Mouse (Mus musculus) subcutaneous adipose tissue, adult 2 months (tissue): Measurements from ENCODE around the gene AV320801. TPM values are rescaled to one million over a fixed set of nuclear protein-coding genes. Genes with fewer than 3 reads are reported as not detected.

Experiments
- polyA plus RNA-seq: library from polyadenylated mRNA; depleted of rRNA; stranded (reverse); fragments of >200 nt; gene quantifications from 2 replicates; pipeline ENCODE4 v1.2.3, GENCODE M21; 2012; ENCODE audit warnings: low replicate concordance; rRNA removed

Gene AV320801
- not detected in 2 replicates for polyA plus RNA-seq

GRCm38 (mm10) chrX:135494288-135494687, at the start of gene AV320801:
AV320801 (plus strand) TSS chrX:135494588.

Other genes starting within 250 kb of the AV320801 start
- not detected in 2 replicates for gene Pramel3, start 192.3 kb upstream of the AV320801 start, polyA plus RNA-seq
- gene Gm5128, start 121.3 kb upstream of the AV320801 start, polyA plus RNA-seq = not detected in 2 replicates
- gene Gm7903, start 60.8 kb upstream of the AV320801 start, polyA plus RNA-seq = not detected in 2 replicates
- not detected in 2 replicates for gene Nxf7, start 104.2 kb downstream of the AV320801 start, polyA plus RNA-seq
- gene Prame, start 133.1 kb downstream of the AV320801 start, polyA plus RNA-seq = not detected in 2 replicates
- gene Tcp11x2, start 199.2 kb downstream of the AV320801 start, polyA plus RNA-seq = not detected in 2 replicates
- not detected in 2 replicates for gene Tmsb15a, start 230.7 kb downstream of the AV320801 start, polyA plus RNA-seq
- 2.1 and 2.5 TPM in 2 replicates for gene Armcx5, start 248.1 kb downstream of the AV320801 start, polyA plus RNA-seq
- gene Gprasp1, start 248.1 kb downstream of the AV320801 start, polyA plus RNA-seq = 13.9 and 25.3 TPM in 2 replicates